In the genomic region with DNA sequence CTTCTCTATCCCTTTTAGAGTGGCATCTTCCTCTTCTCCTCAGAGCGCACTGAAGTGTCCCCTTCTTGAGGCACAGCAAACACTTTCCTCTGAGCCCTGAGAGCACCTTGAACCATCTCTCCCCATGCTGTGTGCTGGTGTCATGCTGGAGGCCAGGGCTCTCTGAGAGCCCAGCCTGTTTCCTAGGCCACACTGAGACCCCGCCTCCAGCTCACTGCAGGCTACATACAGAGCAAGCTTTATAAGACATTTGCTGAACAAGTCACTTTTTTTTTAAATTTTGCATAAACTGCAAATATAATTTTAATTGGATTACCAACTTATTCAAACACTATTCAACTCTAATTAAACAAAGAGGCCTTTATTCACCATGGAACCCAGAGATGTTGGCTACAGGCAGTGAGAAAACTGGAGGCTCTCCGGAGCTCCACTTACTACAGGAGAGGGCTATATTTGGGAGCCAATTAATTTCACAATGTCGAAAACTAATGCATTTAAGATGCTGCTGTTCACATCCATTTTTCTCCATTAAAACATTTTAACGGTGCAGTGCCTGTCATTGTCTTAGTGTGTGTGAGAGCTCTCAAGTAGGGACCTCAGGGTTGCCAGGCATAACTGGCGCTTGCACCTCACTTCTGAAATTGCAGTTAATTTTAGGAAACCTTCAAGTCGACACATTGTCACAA, we compare ENCODE assay signal across 17 mouse cellular contexts.
DNase-seq lines count a peak whose midpoint lies in the region; ATAC-seq and TF ChIP-seq lines count a peak whose summit lies in the region.
"Had no signal": no experiment of that assay in that cellular context is flagged by ENCODE, and none has a peak within 500 bp of the region (broad histone marks: within the 10 kb centered on the region; RNA-seq: fewer than 3 reads in every experiment).

No protein-coding gene starts in this region.

- TF ChIP-seq CTCF in hindbrain, postnatal 0 days (IDR thresholded peaks at IDR 0.05; ENCODE audit: low read depth): no peak

- no peaks in the 10 kb centered on the region for H3K36me3 ChIP-seq in hindbrain, embryonic 14.5 days (replicated peaks; ENCODE audit: control insufficient read depth, insufficient read depth)
- H3K36me3 ChIP-seq in hindbrain, embryonic 12.5 days: no peaks in the 10 kb centered on the region
- no peaks in the 10 kb centered on the region for H3K36me3 ChIP-seq in hindbrain, postnatal 0 days (ENCODE audit: insufficient read depth, low read length)
- H3K36me3 ChIP-seq: liver, embryonic 13.5 days; midbrain, embryonic 12.5 days; neural tube, embryonic 12.5 days had no signal

- H3K9me3 ChIP-seq in hindbrain, embryonic 14.5 days (ENCODE audit: control insufficient read depth, low read length): no peaks in the 10 kb centered on the region
- no peaks in the 10 kb centered on the region for H3K9me3 ChIP-seq in hindbrain, embryonic 12.5 days (replicated peaks)
- H3K9me3 ChIP-seq in hindbrain, postnatal 0 days (ENCODE audit: low read length): no peaks in the 10 kb centered on the region
- H3K9me3 ChIP-seq: liver, embryonic 13.5 days; midbrain, embryonic 12.5 days; neural tube, embryonic 12.5 days had no signal

- H3K4me3 ChIP-seq in hindbrain, embryonic 14.5 days (replicated peaks; ENCODE audit: low read length): no peak overlapping the region
- no peak overlapping the region for H3K4me3 ChIP-seq in hindbrain, embryonic 12.5 days
- no peak overlapping the region for H3K4me3 ChIP-seq in hindbrain, postnatal 0 days (ENCODE audit: low read length)
- H3K4me3 ChIP-seq: liver, embryonic 13.5 days; midbrain, embryonic 12.5 days; neural tube, embryonic 12.5 days had no signal

- 70% methylated on average over 7 of the region's 7 CpGs for WGBS in hindbrain, embryonic 14.5 days
- 83% methylated on average over 7 of the region's 7 CpGs for WGBS in hindbrain, embryonic 12.5 days
- 52% methylated on average over 7 of the region's 7 CpGs for WGBS in hindbrain, postnatal 0 days

- peak overlapping the region; percentile 10; the same call in 1 of the 2 replicates for H3K27ac ChIP-seq in hindbrain, embryonic 14.5 days
- H3K27ac ChIP-seq in hindbrain, embryonic 12.5 days: no peak overlapping the region
- H3K27ac ChIP-seq in hindbrain, postnatal 0 days: peak overlapping the region; percentile 11; the same call in 1 of the 2 replicates
- H3K27ac ChIP-seq: liver, embryonic 13.5 days; midbrain, embryonic 12.5 days; neural tube, embryonic 12.5 days had no signal

- H3K27me3 ChIP-seq in hindbrain, embryonic 14.5 days (ENCODE audit: control insufficient read depth, insufficient read depth, low read length): no peaks in the 10 kb centered on the region
- no peaks in the 10 kb centered on the region; the same call in 1 of the 2 replicates for H3K27me3 ChIP-seq in hindbrain, embryonic 12.5 days
- H3K27me3 ChIP-seq in hindbrain, postnatal 0 days (ENCODE audit: insufficient read depth, low read length): no peaks in the 10 kb centered on the region
- H3K27me3 ChIP-seq: liver, embryonic 13.5 days; neural tube, embryonic 12.5 days had no signal

- H3K9ac ChIP-seq in hindbrain, embryonic 14.5 days: no peak overlapping the region
- H3K9ac ChIP-seq in hindbrain, embryonic 12.5 days: no peak overlapping the region
- no peak overlapping the region for H3K9ac ChIP-seq in hindbrain, postnatal 0 days (replicated peaks; ENCODE audit: low read length)
- H3K9ac ChIP-seq: liver, embryonic 13.5 days; midbrain, embryonic 12.5 days; neural tube, embryonic 12.5 days had no signal

- no peak for ATAC-seq in hindbrain, embryonic 14.5 days (ENCODE audit: low FRiP score)
- no peak for ATAC-seq in hindbrain, embryonic 12.5 days (ENCODE audit: low FRiP score)
- ATAC-seq in hindbrain, postnatal 0 days: peak; percentile 73
- ATAC-seq: CD4-positive, CD25-positive, alpha-beta regulatory T cell, adult 4 months; intestine, postnatal 0 days had no signal

- H3K4me2 ChIP-seq in hindbrain, embryonic 14.5 days (replicated peaks): no peak overlapping the region
- H3K4me2 ChIP-seq in hindbrain, embryonic 12.5 days (replicated peaks): no peak overlapping the region
- H3K4me2 ChIP-seq in hindbrain, postnatal 0 days (ENCODE audit: low read depth, low read length): no peak overlapping the region
- H3K4me2 ChIP-seq: liver, embryonic 13.5 days; midbrain, embryonic 12.5 days; neural tube, embryonic 12.5 days had no signal

- H3K4me1 ChIP-seq in hindbrain, embryonic 14.5 days (replicated peaks; ENCODE audit: control insufficient read depth, insufficient read depth, low read length): peaks cover 13% of the 10 kb centered on the region
- H3K4me1 ChIP-seq in hindbrain, embryonic 12.5 days: peaks cover 12% of the 10 kb centered on the region
- H3K4me1 ChIP-seq in hindbrain, postnatal 0 days (ENCODE audit: insufficient read depth, low read length): peaks cover 9% of the 10 kb centered on the region; the same call in 1 of the 2 replicates
- H3K4me1 ChIP-seq: liver, embryonic 13.5 days had no signal

- no peak for DNase-seq in hindbrain, embryonic 14.5 days (ENCODE audit: low spot score)
- peak; percentile 55 for DNase-seq in retina, postnatal 1 day
- DNase-seq in retina, embryonic 14.5 days (ENCODE audit: low spot score): no peak
- no peak for DNase-seq in hindbrain, postnatal 0 days (ENCODE audit: low spot score)
- no peak for DNase-seq in cerebellum, adult 9-10 months
- DNase-seq in gastrocnemius, postnatal 4 days (ENCODE audit: low spot score in 2 of 2): no peak
- DNase-seq: adrenal gland, postnatal 14 days; cerebellum, adult 9-11 months; gastrocnemius, postnatal 36 days; kidney, postnatal 14 days; liver, embryonic 13.5 days; lung, postnatal 14 days had no signal
